Mouse (Mus musculus): ENCODE results near the gene Olfr410. TPM values are rescaled to one million over a fixed set of nuclear protein-coding genes. Genes with fewer than 3 reads are reported as not detected.

Gene Olfr410
- polyA plus RNA-seq, 1 experiment from 2014 or later = not detected

Other genes with a start within 250 kb of the Olfr410 start
- gene Olfr401, start 224.3 kb downstream of the Olfr410 start, polyA plus RNA-seq (2015; fragmentation: Nextera tagmentation; extraction: Ambion mirVana) = not detected in 2 replicates
- not detected in 2 replicates for gene Olfr402, start 184.5 kb downstream of the Olfr410 start, polyA plus RNA-seq (2015; fragmentation: Nextera tagmentation; extraction: Ambion mirVana)
- not detected in 2 replicates for gene Olfr403, start 151.8 kb downstream of the Olfr410 start, polyA plus RNA-seq (2015; fragmentation: Nextera tagmentation; extraction: Ambion mirVana)
- not detected in 2 replicates for gene Olfr43, start 126.7 kb downstream of the Olfr410 start, polyA plus RNA-seq (2015; fragmentation: Nextera tagmentation; extraction: Ambion mirVana)
- not detected in 2 replicates for gene Olfr406, start 78.2 kb downstream of the Olfr410 start, polyA plus RNA-seq (2015; fragmentation: Nextera tagmentation; extraction: Ambion mirVana)
- gene Olfr59, start 54.3 kb downstream of the Olfr410 start, polyA plus RNA-seq (2015; fragmentation: Nextera tagmentation; extraction: Ambion mirVana) = not detected in 2 replicates
- not detected in 2 replicates for gene Olfr411, start 14.6 kb upstream of the Olfr410 start, polyA plus RNA-seq (2015; fragmentation: Nextera tagmentation; extraction: Ambion mirVana)
- gene Olfr412, start 24.0 kb upstream of the Olfr410 start, polyA plus RNA-seq (2015; fragmentation: Nextera tagmentation; extraction: Ambion mirVana) = not detected in 2 replicates

All from neural tube, embryonic 15.5 days (tissue).